Mouse (Mus musculus): ENCODE results near the gene Rab3gap2.

The Rab3gap2 gene

GRCm38 (mm10) chr1:185334136-185334535, 130.2 kb downstream of the Rab3gap2 start:
- DNase-seq, result peak; percentile 21 to 43

GRCm38 (mm10) chr1:185335231-185335765, 131.4 kb downstream of the Rab3gap2 start:
- no peak for DNase-seq
